Mouse (Mus musculus) megakaryocyte progenitor cell, adult 5-6 weeks (primary cell): ENCODE data around the gene Vpreb3. TPM values are rescaled to one million over a fixed set of nuclear protein-coding genes. Genes with fewer than 3 reads are reported as not detected.

ENCODE experiments used
- ATAC-seq: replicated peaks from 2 replicates; pipeline ENCODE4 v1.8.0; 2016; ENCODE audit warnings: mild to moderate bottlenecking, moderate TSS enrichment, inconsistent platforms; ENCODE audit not compliant: poor library complexity
- total RNA-seq, 2 experiments: library from RNA; stranded (forward) in 1 of 2; stranded (reverse) in 1 of 2; fragments of 157-497, 149-512 nt in 1 of 2; fragments of 200-1000 nt in 1 of 2; gene quantifications; 2 replicates each; pipeline versions ENCODE4 v1.2.3 to v1.2.4; 2015 to 2017

The Vpreb3 gene
- total RNA-seq (2015): 1.5 TPM in 1 of 2 replicates, not detected in the other
- total RNA-seq (2017): not detected in 2 replicates

DNA sequence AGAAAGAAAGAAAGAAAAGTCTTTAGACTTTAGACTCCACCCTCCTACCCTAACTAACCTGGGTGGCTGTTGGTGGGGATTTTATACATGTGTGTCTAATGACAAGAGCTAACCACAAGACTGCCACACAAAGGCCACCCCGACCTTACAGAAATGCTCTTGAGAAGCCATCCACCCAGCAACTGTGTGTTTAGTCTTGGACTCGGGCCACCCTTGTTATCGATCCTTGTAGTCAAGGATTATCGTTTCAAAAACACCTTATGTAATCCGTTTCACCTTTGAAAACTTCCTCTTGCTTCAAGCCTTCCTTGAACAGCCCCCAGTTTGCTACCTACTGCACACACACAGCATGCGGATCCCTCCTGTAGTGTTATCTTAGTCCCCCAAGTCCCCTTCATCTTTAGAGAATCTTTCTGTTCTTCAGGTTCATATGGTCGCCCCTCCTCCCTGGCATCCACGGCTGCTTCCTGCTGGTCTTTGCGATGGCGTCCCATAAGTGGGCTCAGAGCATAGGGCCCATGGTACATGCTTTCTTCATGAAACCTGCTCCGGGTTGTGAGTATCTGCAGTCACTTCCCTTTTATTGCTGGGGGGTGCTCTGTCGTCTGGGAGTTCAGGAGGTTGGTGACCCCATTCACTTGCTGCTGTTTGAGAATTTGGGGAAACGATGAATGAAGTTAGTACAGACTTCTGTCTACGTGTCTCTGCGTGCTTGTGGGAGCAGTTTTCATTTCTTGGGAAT lies at the start of gene Vpreb3:
Gene Vpreb3, plus strand, starts transcription at position 322 of the 742 bp plus-strand sequence.
- ATAC-seq: peak; percentile 46

DNA sequence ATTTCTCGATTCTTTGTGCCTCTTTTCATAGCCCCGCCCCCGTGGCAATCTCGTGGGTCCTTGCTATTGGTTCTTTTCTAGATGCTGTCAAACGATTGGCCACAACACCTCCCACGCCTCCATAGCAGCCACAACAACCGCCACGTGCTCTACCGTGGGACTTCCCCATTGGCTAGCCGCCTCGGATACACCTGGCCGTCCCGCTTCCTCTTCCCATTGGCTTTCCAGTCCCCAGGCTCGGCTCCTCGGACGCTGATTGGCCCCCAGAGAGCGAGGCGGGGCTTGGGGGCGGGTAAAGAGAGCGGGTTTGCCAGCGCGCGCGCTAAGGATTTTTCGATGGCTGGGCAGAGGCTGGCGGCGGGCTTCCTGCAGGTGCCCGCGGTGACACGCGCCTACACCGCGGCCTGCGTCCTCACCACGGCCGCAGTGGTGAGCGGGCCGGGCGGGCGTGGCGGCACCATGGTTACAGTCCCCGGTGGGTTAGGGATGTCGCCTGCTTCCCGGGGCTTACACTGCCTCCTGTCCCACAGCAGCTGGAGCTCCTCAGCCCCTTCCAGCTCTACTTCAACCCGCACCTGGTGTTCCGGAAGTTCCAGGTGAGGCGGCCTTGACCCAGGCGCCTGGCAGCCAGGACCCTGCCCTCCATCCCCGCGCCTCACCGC lies 49.6 kb upstream of the Vpreb3 start, which contains the start of gene Derl3:
Gene Derl3, plus strand, starts transcription at position 325 of the 662 bp plus-strand sequence.
- peak; percentile 98 for ATAC-seq

DNA sequence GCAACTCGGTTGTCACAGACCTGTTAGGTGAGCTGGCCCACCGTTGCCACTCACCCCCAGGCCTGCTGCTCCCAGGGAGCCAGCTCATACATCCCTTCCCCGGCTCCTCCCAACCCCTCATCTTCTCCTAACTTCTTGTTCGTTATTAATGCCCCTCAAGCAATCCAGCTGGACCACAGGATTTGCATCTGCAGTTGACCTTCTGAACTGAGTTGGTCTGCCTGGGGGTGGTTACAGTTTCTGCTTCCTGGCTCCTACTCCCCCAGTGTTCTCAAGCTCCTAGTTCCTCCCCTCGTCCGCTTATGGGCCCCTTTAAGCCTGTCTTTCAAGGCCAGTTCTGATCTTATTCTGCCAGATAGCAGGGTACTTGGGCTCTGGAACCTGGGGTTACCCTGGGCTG lies 48.3 kb upstream of the Vpreb3 start:
- ATAC-seq: no peak

DNA sequence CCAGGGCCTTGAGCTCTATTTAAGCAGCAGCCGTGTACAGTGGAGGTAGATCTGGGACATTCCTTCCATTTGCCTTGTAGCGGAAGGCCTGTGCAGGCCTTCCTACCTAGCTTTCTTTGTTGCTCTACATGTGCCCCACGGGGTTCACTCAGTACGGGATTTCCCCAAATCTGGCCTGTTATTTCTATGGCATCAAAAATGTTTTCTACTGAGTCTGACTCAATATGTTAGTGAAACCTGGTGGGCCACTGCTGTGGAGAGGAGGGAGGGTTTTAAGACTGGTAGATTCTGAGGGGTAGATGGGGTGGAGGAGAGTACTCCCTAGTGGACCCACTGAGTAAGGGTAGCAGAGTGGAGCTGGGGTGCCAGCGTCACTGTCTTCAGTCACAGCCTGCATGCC lies 47.1 kb upstream of the Vpreb3 start:
- ATAC-seq: no peak

DNA sequence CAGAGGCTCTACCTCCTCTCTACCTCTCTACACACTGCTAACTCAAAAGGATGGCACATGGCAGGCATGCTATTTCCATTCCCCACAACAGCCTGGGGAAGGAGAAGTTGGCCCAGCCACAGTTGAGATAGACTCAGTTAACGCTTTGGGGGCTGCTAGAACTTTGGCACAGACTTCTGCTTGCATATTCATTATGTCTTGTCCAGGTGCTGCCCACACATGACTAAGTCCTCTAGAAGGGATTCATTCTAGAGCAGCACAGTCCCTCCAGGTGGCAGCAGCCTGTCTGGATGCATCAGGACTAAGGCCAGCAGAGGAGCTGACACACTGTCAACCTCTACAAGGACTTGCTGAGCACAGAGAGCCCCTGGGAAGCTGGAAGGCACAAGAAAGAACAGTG lies 46.6 kb upstream of the Vpreb3 start:
- ATAC-seq: no peak

DNA sequence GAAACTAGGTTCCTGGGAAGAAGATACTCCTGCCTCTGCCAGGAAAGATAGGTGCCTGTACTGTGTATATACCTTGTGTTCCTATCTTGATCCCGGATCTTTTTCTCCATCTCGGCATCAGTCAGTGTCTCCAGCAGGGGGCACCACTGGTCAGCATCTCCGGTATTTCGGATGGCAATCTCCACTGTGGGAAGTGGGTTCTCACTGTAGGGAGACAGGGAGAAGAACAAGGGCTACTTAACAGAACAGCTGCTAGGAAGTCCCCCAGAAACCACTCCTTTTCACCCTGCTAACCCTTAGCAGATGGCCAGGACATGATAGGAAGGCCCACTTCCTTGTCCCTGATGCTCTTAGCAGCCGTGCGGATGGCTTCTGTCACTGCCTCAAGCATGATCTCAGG lies 45.5 kb upstream of the Vpreb3 start:
- peak; percentile 26; the same call in 1 of the 2 replicates for ATAC-seq

DNA sequence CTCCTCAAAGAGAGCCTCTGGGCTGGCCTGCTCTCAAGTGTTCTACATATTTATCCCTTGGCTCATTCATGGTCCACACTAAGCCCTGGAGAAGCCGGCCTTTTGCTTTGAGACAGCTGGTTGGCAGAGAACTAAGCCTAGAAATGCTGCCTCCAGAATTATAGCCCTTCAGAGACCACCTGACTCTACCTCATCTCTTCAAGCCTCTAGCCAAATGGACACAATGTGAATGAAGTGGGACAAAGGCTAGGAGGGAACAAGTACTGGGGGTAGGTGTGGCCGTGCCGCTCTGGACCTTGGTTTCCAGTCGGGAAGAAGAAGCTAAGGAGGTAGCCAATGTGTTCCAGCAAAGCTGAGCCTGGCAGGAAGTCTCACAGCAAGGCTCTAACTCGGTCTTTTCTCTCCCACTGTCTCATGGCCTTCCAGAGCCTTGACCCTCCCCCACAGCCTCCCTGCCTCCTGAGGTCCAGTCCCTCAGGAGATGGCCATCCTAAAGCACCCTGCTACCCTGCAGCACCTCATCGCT lies 44.8 kb upstream of the Vpreb3 start:
- no peak for ATAC-seq

DNA sequence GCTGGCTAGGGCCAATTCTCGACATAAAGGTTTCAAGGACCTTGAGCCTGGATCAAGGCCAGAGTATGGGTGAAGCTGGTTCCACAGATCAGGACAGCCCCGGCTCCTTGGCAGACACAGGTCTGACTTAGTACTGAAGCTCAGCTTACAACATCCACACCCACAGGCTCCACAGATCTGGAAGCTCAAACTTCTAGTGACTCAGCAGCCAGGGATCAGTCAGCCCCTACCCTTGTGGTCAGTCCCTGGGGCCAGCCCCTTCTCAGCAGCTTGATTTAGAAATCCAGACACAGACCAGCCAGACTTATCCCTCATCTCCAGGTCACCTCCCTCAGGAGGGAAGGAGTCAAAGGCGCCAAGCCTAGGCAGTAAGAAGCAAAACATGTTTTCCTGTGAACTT lies 44.0 kb upstream of the Vpreb3 start:
- no peak for ATAC-seq

DNA sequence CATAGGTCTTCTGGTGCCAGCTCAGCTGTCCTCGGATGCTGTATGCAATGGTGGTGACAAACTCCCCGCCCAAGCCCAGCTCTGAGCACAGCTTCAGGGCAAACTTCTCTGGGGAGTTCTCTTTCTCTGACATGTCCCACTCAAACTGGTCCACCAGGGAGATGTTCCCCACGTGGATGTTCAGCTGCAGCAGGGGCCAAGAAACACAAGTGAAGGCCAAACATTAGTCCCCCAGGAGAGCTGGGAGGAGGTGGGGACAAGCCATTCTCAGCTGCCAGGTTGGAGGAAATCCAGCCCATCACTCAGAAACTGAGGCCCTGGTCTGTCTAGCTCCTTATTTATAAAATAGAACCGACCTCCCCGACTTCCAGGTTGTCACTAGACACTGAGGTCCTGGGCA lies 38.5 kb upstream of the Vpreb3 start:
- no peak for ATAC-seq

DNA sequence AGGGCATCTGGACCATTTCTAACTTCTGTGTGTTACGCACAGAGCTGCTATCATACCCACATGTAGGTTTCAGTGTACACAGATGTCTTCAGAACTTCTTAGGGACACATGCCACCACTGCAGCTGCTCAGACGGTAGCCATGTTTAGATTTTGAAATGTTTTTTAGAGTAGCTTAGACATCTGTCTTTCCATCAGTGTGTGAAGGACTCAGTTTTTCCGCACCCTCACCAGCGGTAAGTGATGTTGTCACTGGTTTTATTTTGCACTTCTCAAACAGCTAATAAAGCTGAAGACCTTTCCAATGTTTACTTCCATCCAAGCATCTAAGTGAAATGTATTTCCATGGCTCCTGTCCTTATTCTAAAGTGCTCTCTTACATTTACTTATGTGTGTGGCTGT lies 36.0 kb upstream of the Vpreb3 start:
- no peak for ATAC-seq

DNA sequence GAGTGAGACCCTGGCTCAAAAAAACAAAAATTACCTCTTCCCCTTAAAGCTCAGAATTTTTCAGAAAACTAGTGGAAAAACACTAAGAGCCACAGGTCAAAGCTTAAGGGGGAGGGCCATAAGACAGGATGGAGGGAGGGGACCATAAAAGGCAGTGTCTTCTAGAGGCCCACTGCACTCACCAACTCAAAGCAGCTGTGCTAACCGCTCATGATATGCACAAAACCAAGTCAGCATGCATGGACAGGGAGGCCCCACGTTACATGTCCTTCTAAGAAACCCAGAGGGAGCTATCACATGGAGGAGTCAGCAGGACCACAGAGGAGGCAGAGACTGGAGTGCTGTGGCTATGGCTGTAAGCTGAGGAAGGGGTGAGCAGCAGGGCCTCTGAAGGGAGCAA lies 32.2 kb upstream of the Vpreb3 start:
- ATAC-seq: no peak

DNA sequence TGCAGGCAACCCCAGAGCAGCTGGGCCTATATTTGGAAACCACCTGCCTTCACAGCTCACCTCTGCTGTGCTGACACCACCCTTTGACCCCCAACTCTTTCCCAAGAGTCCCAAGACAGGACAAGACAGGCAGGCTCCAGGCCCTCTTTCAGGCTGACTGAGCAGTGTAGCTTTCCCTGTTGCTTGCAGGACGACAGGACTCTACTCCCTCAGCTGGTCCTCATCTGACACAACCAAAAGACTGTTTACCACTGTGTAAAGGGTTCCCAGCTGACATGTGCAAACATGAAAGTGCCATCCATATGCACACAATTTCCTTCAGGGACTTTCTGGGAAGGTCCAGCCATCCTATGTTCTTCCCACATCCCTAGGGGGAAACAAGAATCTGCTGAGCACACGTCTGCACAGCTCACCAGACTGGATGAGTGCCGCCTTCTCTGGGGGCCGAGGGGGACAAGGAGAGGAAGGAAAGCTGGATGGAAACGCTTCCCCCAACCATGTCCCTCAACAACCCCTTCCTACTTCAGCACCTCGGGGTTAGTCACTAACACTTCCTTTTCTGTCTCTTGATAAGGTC lies 29.8 kb upstream of the Vpreb3 start:
- no peak for ATAC-seq

DNA sequence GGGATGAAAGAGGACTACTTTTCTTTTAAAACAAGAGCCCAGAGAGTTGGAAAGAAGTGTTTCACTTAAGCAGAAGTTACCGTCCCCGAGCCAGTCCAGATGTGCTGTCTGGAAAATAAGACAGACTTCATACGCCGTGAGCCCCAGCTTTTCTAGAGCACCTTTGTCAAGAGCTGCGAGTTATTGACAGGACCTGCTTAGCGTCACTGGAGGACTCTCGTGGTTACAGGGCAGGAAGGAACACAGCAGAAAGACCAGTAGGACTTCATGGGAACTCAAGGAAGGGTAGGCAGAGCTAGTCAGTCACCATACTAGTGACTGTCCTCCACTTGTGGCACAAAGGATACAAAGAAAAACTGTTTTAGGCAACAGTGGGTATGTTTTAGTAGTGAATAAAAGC lies 27.3 kb upstream of the Vpreb3 start:
- ATAC-seq: no peak

DNA sequence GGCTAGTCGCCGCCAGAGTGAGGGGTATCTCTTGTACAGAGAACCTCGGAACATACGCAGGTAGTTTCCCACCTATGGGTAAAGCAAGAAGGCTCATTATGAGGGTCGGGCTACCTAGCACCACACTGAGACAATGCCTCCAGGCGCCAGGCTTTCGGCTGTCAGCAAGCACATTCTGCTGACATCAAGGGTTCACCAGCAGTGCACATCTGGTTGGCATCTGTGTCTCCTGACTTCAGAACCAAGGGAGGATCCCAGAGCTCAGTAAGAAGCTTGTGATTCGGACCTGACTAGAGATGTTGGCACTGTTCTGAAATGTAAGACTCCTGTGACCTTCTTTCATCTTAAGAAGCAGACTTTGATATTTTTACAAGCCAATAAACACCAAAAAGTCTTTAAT lies 26.0 kb upstream of the Vpreb3 start:
- ATAC-seq: no peak

DNA sequence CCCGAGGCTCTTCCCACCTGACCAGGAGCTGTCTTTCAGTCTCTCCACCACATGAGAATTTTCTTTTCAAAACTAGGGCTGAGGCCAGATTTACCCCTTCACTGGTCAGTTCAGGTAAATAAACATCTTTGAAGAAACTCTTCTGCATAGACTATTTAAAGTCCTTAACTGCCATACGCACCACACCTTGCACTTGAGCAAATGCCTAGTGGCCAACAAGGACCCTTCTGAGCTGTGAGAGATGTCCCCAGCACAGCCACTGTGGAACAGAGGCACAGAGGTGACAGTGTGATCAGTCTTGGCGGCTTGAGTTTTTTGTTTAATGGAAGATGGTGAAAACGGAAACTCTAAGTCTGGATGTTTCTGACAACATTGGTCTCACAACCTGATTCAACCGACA lies 23.8 kb upstream of the Vpreb3 start:
- ATAC-seq: no peak

DNA sequence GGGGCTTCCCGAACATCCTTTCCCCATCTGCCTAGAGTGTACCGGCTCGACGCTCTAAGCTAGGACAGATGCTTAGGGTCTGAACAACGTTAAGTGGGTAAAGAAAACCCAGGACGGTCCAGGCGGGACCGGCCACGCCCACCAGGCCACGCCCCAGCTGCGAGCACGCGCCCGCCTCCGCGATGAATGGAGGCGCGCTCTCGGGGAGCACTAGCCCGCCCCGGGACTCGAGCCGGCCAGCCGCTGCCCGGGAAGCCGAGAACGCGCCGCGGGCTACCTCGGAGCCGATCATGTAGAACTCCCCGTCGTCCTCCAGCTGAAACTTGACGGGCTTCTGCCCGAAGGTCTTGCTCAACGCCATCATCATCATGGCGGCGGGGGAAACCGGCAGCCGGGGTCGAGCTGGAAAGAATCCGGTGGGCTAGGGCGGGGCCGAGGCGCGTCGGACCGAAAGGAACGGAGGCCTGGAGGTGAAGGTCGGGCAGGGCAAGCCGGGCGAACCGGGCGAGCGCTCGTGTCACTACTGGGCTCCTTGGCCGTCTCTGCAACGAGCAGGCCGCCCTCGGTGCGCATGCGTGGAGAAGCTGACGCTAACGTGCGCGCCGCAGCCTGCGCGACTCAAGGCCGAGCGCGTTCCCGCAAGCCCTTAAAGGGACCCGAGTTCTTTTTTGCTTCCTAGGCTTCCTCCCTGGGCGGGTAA lies 21.7 kb upstream of the Vpreb3 start, which contains the start of gene Smarcb1:
Gene Smarcb1, minus strand, starts transcription at position 592 of the 700 bp plus-strand sequence.
- peak; percentile 81 for ATAC-seq

DNA sequence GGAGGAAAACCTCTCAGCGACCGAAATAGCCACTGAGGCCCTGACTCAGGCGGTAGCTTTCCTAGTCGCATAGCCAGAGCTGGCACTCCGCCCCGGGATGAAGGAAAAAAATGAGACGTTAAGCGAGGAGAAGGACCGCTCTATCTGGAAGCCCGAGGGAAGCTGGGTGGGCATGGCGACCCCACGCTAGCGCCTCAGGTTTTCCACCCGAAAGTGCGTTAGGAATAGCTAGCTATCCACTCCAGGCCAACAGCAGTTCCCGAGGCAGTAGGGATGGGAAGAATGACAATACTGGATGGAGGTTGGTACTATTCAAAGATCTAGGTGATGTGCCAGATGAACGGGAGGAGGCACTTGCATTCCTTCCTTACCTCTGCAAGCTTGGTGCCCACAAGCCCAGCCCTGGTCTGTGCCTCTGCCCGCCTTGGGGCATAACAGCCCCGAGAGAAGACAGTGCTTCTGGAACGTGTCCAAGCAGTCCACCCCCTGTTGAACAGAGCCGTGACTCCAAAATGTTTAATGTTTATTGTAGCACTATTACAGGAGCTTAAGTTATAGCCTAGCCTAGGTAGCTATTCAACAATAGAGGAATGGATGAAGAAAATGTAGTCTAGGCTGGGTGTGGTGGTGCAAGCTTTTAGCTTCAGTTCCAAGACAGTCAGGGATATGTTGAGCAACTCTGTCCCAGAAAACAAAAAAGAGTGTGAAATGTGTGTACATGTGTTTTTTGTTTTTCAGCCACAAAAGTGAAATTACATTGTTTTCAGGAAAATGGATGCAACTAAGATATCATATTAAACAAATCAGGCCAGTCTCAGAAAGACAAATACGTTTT lies 20.9 kb upstream of the Vpreb3 start:
- ATAC-seq: peak; percentile 16; the same call in 1 of the 2 replicates

DNA sequence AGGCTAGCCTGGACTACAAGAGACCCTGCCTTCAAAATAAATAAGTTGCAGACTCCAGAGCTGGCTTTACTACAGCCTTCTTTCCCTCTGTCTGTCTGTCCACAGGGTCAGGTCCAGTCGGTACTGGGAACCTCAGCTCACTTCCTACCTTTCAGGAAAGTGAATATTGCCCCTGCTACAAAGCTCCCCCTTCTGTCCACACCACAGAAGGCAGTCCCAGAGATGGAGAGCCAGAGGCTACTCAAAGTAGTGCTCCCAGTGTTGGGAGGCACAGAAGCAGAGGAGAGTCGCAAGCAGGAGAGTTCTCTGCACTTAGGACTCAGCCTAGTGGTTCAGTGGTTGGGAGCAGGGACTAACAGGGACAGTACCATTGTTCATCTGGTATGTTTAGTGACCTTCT lies 18.5 kb upstream of the Vpreb3 start:
- ATAC-seq: peak; percentile 35

DNA sequence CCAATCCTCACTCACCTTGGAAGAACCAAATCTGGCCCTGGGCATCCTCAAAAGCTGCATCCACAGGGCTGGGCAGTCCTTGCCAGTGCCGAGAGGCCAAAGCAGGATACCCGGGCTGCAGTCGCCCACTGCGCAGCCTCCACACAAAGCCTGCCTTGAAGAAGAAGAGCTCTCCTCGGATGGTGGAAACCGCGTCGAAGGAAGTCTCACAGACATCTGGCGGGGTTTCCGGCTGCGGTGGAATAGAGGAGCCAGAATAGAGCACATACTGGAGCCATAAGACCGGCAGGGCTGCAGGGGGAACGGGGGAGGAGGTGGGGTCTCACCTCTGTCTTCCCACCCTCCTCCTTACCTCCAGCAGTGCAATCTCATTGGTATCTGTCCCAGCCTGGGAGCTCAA lies 16.5 kb upstream of the Vpreb3 start:
- ATAC-seq: no peak

DNA sequence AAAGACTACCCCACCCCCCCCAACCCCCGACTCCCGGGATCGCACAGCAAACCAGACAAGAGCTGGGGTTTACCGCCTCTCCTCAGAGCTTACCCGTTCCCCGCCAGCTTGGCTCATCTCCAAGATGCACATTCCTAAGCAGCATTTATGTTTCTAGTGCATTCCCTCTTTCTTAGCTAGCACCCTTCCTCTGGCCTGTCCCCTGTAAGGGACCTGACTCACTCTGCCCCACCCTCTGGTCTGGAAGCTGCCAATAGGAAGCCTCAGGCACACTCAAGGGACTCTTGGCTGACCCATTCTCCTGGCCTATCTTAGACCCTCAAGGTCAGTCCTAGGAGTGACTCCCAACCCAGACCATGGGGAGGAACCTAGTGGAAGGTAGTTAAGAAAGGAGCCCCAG lies 12.6 kb upstream of the Vpreb3 start:
- ATAC-seq: no peak
